Mouse (Mus musculus): ENCODE results near the gene Gripap1. TPM values are rescaled to one million over a fixed set of nuclear protein-coding genes. Genes with fewer than 3 reads are reported as not detected.

The Gripap1 gene
- total RNA-seq, 2 experiments from 2014 or later: 39.5 to 81.9 TPM

- no peak for ATAC-seq (ENCODE audit: poor library complexity, severe bottlenecking)
These were observed 76.2 kb downstream of the Gripap1 start for GRCm38 (mm10) chrX:7865786-7866185.

DNA sequence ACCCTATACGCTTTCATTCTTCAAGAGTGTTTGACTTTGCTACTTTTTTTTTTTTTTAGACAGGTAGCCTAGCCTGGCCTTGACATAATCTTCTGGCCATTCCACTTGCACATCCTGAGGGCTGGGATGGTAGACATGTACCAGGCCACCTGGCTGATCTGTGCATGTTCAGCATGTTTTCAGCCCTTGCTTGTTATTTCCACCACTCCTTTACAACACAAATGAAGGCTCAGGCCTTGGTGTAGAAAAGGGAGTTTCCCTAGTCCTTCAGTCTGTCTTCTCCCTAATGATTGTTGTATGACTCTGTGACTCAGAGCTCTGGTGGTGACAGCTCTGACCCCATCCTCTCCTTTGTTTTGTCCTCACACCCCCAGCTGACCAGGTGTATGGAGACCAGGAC is 77.6 kb downstream of the Gripap1 start:
- ATAC-seq (ENCODE audit: poor library complexity, severe bottlenecking): no peak

GRCm38 (mm10) chrX:7868506-7868905 is 78.9 kb downstream of the Gripap1 start:
- ATAC-seq (ENCODE audit: poor library complexity, severe bottlenecking): no peak

DNA sequence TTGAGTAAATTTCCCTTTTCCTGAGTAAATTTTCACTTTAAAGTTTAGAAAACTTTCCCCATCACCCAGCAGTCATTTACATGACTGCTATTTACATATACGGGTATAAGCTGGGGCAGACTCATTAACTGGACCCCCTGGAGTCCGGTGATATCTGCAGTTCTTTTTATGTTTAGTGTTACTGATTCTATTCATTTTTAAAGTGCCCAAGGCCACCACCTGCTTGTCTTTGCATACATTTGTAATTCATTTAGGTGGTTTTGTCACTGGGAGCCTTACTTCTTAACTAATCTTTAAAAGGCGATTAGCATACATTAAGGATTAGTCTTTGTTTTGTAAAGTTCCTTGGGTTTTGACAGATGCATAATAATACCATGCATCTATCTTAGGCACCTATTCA is 80.3 kb downstream of the Gripap1 start:
- ATAC-seq (ENCODE audit: poor library complexity, severe bottlenecking): no peak

Other genes with a start within 250 kb of the Gripap1 start
- 0.41 TPM in 1 of 2 replicates, not detected in the other for gene Foxp3, start 216.1 kb upstream of the Gripap1 start, total RNA-seq (2015)
- gene Foxp3, start 216.1 kb upstream of the Gripap1 start, total RNA-seq (2017): 0.49 and 0.66 TPM in 2 replicates
- gene Ppp1r3f, start 215.5 kb upstream of the Gripap1 start, total RNA-seq (2015): 0.05 and 0.09 TPM in 2 replicates
- gene Ppp1r3f, start 215.5 kb upstream of the Gripap1 start, total RNA-seq (2017): 0.53 and 0.55 TPM in 2 replicates
- gene Ccdc22, start 184.2 kb upstream of the Gripap1 start, total RNA-seq (2015): 9.5 and 12.3 TPM in 2 replicates
- 20.2 and 26.4 TPM in 2 replicates for gene Ccdc22, start 184.2 kb upstream of the Gripap1 start, total RNA-seq (2017)
- gene Cacna1f, start 182.7 kb upstream of the Gripap1 start, total RNA-seq (2015): 0.40 and 0.59 TPM in 2 replicates
- gene Cacna1f, start 182.7 kb upstream of the Gripap1 start, total RNA-seq (2017): 0.07 and 0.37 TPM in 2 replicates
- 0.50 and 1.5 TPM in 2 replicates for gene Syp, start 151.3 kb upstream of the Gripap1 start, total RNA-seq (2015)
- 1.2 and 3.7 TPM in 2 replicates for gene Syp, start 151.3 kb upstream of the Gripap1 start, total RNA-seq (2017)
- 7.0 and 8.7 TPM in 2 replicates for gene Prickle3, start 132.5 kb upstream of the Gripap1 start, total RNA-seq (2015)
- 7.9 and 9.3 TPM in 2 replicates for gene Prickle3, start 132.5 kb upstream of the Gripap1 start, total RNA-seq (2017)
- gene Plp2, start 118.4 kb upstream of the Gripap1 start, total RNA-seq (2015): 987 and 1,037 TPM in 2 replicates
- gene Plp2, start 118.4 kb upstream of the Gripap1 start, total RNA-seq (2017): 267 and 300 TPM in 2 replicates
- not detected in 2 replicates for gene Magix, start 108.5 kb upstream of the Gripap1 start, total RNA-seq (2015)
- gene Magix, start 108.5 kb upstream of the Gripap1 start, total RNA-seq (2017): 0.18 TPM in 1 of 2 replicates, not detected in the other
- 24.8 and 25.7 TPM in 2 replicates for gene Gpkow, start 92.6 kb upstream of the Gripap1 start, total RNA-seq (2015)
- gene Gpkow, start 92.6 kb upstream of the Gripap1 start, total RNA-seq (2017): 24.2 and 25.7 TPM in 2 replicates
- gene Wdr45, start 75.4 kb upstream of the Gripap1 start, total RNA-seq (2015): 25.6 and 38.7 TPM in 2 replicates
- gene Wdr45, start 75.4 kb upstream of the Gripap1 start, total RNA-seq (2017): 13.4 and 18.9 TPM in 2 replicates
- not detected in 2 replicates for gene Gm45208, start 67.5 kb upstream of the Gripap1 start, total RNA-seq (2015)
- gene Gm45208, start 67.5 kb upstream of the Gripap1 start, total RNA-seq (2017): not detected in 2 replicates
- 7.8 and 20.6 TPM in 2 replicates for gene Praf2, start 61.3 kb upstream of the Gripap1 start, total RNA-seq (2015)
- gene Praf2, start 61.3 kb upstream of the Gripap1 start, total RNA-seq (2017): 5.4 and 5.8 TPM in 2 replicates
- not detected in 2 replicates for gene Ccdc120, start 38.9 kb upstream of the Gripap1 start, total RNA-seq (2015)
- gene Ccdc120, start 38.9 kb upstream of the Gripap1 start, total RNA-seq (2017): not detected in 2 replicates
- 45.9 and 54.6 TPM in 2 replicates for gene Tfe3, start 27.2 kb upstream of the Gripap1 start, total RNA-seq (2015)
- 22.3 and 39.4 TPM in 2 replicates for gene Tfe3, start 27.2 kb upstream of the Gripap1 start, total RNA-seq (2017)
- 0.39 and 0.49 TPM in 2 replicates for gene Kcnd1, start 32.5 kb downstream of the Gripap1 start, total RNA-seq (2015)
- gene Kcnd1, start 32.5 kb downstream of the Gripap1 start, total RNA-seq (2017): 0.20 and 0.29 TPM in 2 replicates
- 43.2 and 50.6 TPM in 2 replicates for gene Otud5, start 51.6 kb downstream of the Gripap1 start, total RNA-seq (2015)
- gene Otud5, start 51.6 kb downstream of the Gripap1 start, total RNA-seq (2017): 70.2 and 73.0 TPM in 2 replicates
- gene Pim2, start 88.5 kb downstream of the Gripap1 start, total RNA-seq (2015): 4.7 and 8.6 TPM in 2 replicates
- gene Pim2, start 88.5 kb downstream of the Gripap1 start, total RNA-seq (2017): 1.1 and 1.4 TPM in 2 replicates
- gene Slc35a2, start 94.3 kb downstream of the Gripap1 start, total RNA-seq (2015): 6.4 and 9.8 TPM in 2 replicates
- 10.9 and 13.5 TPM in 2 replicates for gene Slc35a2, start 94.3 kb downstream of the Gripap1 start, total RNA-seq (2017)
- 25.6 and 29.8 TPM in 2 replicates for gene Pqbp1, start 109.5 kb downstream of the Gripap1 start, total RNA-seq (2015)
- gene Pqbp1, start 109.5 kb downstream of the Gripap1 start, total RNA-seq (2017): 116 and 123 TPM in 2 replicates
- 75.8 and 85.4 TPM in 2 replicates for gene Timm17b, start 109.6 kb downstream of the Gripap1 start, total RNA-seq (2015)
- 35.8 and 50.0 TPM in 2 replicates for gene Timm17b, start 109.6 kb downstream of the Gripap1 start, total RNA-seq (2017)
- gene Gm10491, start 118.1 kb downstream of the Gripap1 start, total RNA-seq (2015): not detected in 2 replicates
- gene Gm10491, start 118.1 kb downstream of the Gripap1 start, total RNA-seq (2017): not detected in 2 replicates
- gene Gm10490, start 119.8 kb downstream of the Gripap1 start, total RNA-seq (2015): not detected in 2 replicates
- not detected in 2 replicates for gene Gm10490, start 119.8 kb downstream of the Gripap1 start, total RNA-seq (2017)
- not detected in 2 replicates for gene Pcsk1n, start 130.1 kb downstream of the Gripap1 start, total RNA-seq (2015)
- not detected in 2 replicates for gene Pcsk1n, start 130.1 kb downstream of the Gripap1 start, total RNA-seq (2017)
- not detected in 2 replicates for gene Eras, start 138.8 kb downstream of the Gripap1 start, total RNA-seq (2015)
- gene Eras, start 138.8 kb downstream of the Gripap1 start, total RNA-seq (2017): not detected in 2 replicates
- 6.4 and 7.5 TPM in 2 replicates for gene Hdac6, start 158.1 kb downstream of the Gripap1 start, total RNA-seq (2015)
- gene Hdac6, start 158.1 kb downstream of the Gripap1 start, total RNA-seq (2017): 8.0 and 9.3 TPM in 2 replicates
- 5.8 and 7.1 TPM in 2 replicates for gene Gata1, start 188.3 kb downstream of the Gripap1 start, total RNA-seq (2015)
- 5.6 and 7.6 TPM in 2 replicates for gene Gata1, start 188.3 kb downstream of the Gripap1 start, total RNA-seq (2017)
- gene Glod5, start 228.7 kb downstream of the Gripap1 start, total RNA-seq (2015): not detected in 2 replicates
- not detected in 2 replicates for gene Glod5, start 228.7 kb downstream of the Gripap1 start, total RNA-seq (2017)

Measured in megakaryocyte, adult 5-6 weeks (primary cell).